Mouse (Mus musculus) limb, embryonic 14.5 days (tissue): ENCODE results near the gene Pmpcb. TPM values are rescaled to one million over a fixed set of nuclear protein-coding genes. Genes with fewer than 3 reads are reported as not detected.
A peak's percentile ranks its signal among the peaks of the same experiment; 100 is the strongest.

Experiments
- ATAC-seq: fragments of 200-750 bp; cut with Nextera tagmentation; 2 replicates; pipeline ENCODE4 v1.8.0; 2017; ENCODE audit warnings: low read depth, moderate number of reproducible peaks, moderate TSS enrichment; ENCODE audit not compliant: low FRiP score
- DNase-seq: peaks from one replicate; pipeline ENCODE4 v3.0.0-alpha.2; 2015; ENCODE audit warnings: low spot score
- H3K27ac ChIP-seq: fragments of 300-500 bp; sonication (generic); replicated peaks from 2 replicates; pipeline ENCODE4 v1.5.1; 2014; ENCODE audit warnings: low read depth, mild to moderate bottlenecking, low read length, moderate library complexity, mixed read lengths
- H3K27me3 ChIP-seq: fragments of 300-500 bp; sonication (generic); 2 replicates; pipeline ENCODE4 v1.6.1; 2014; ENCODE audit warnings: low read length, mixed read lengths; ENCODE audit not compliant: control insufficient read depth, insufficient read depth
- H3K36me3 ChIP-seq: fragments of 300-500 bp; sonication (generic); 2 replicates; pipeline ENCODE4 v1.6.1; 2014; ENCODE audit warnings: mild to moderate bottlenecking, low read length, moderate library complexity, mixed read lengths; ENCODE audit not compliant: control insufficient read depth, insufficient read depth
- H3K4me1 ChIP-seq: fragments of 300-500 bp; sonication (generic); 2 replicates; pipeline ENCODE4 v1.6.1; 2014; ENCODE audit warnings: antibody characterized with exemption, low read length, mixed read lengths; ENCODE audit not compliant: control insufficient read depth, insufficient read depth
- H3K4me2 ChIP-seq: fragments of 300-500 bp; sonication (generic); replicated peaks from 2 replicates; pipeline ENCODE4 v1.6.1; 2014; ENCODE audit warnings: low read depth, mild to moderate bottlenecking, low read length, moderate library complexity; ENCODE audit not compliant: severe bottlenecking
- H3K4me3 ChIP-seq: fragments of 300-500 bp; sonication (generic); replicated peaks from 2 replicates; pipeline ENCODE4 v1.5.1; 2014; ENCODE audit warnings: low read length
- H3K9ac ChIP-seq: fragments of 300-500 bp; sonication (generic); 2 replicates; pipeline ENCODE4 v1.6.1; 2014; ENCODE audit warnings: mild to moderate bottlenecking, low read depth, low read length, moderate library complexity; ENCODE audit not compliant: severe bottlenecking
- H3K9me3 ChIP-seq: fragments of 300-500 bp; sonication (generic); 2 replicates; pipeline ENCODE4 v1.6.1; 2016; ENCODE audit warnings: low read length; ENCODE audit not compliant: control insufficient read depth
- POLR2A ChIP-seq: fragments of 200-500 bp; IDR thresholded peaks from 2 replicates; pipeline ENCODE4 v1.8.0; 2012; ENCODE audit warnings: inconsistent platforms, mild to moderate bottlenecking, moderate library complexity, borderline replicate concordance; ENCODE audit not compliant: insufficient read depth, insufficient read length; ENCODE audit errors: extremely low read depth
- WGBS: fragments of 180-500 bp; shearing (Covaris S2); extraction: QIAGEN DNeasy Blood & Tissue Kit; methylation state at CpG from one replicate; pipeline ENCODE4 v1.1.7; 2014; 5-methylcytosine and 5-hydroxymethylcytosine counted together
- polyA plus RNA-seq, 2 experiments: library from polyadenylated mRNA; depleted of rRNA in 1 of 2; stranded (reverse) in 1 of 2; unstranded in 1 of 2; fragments of >200 nt; fragmentation: Nextera tagmentation in 1 of 2; extraction: Ambion mirVana in 1 of 2; gene quantifications; 2 replicates each; pipeline versions ENCODE4 v1.2.1 to v1.2.3; 2012 to 2014

Pmpcb gene
- polyA plus RNA-seq, 2 experiments, result 80.0 to 82.7 TPM

DNA sequence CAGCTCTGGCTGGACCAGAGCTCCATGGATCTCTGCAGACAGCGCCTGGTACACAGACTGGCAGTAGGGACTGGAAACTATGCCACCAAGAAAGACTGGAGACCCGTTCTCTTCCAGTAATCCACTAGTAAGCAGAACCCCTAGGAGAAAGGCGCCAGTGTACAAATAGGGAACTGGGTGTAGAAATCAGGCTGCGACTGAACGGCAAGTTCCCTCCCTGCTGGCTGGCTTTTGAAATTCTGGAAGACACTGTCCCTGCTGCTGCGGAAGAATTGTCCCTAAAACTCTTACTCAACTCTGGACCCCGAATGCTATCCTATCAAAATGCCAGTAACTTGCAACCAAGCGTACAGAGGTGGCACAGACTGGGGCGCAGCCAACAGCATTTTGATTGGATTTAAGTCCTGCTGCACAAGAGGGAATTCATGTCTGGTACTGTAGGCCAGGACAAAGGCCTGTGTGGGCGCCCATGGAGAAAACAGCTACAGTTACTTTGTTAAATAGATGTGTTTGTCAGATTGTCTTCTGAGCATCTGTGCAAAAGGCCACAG, 19.7 kb upstream of the Pmpcb start:
- no peak for TF ChIP-seq POLR2A
- 88% methylated on average over 10 of the region's 10 CpGs for WGBS
- Histone ChIP-seq H3K4me1 (no peaks in the 10 kb centered on the region), H3K27ac (no peak overlapping the region), H3K36me3 (no peaks in the 10 kb centered on the region), H3K4me2 (no peak overlapping the region), H3K9ac (no peak overlapping the region), H3K27me3 (no peaks in the 10 kb centered on the region), H3K9me3 (no peaks in the 10 kb centered on the region), H3K4me3 (no peak overlapping the region)
- DNase-seq (no peak), ATAC-seq (no peak)

DNA sequence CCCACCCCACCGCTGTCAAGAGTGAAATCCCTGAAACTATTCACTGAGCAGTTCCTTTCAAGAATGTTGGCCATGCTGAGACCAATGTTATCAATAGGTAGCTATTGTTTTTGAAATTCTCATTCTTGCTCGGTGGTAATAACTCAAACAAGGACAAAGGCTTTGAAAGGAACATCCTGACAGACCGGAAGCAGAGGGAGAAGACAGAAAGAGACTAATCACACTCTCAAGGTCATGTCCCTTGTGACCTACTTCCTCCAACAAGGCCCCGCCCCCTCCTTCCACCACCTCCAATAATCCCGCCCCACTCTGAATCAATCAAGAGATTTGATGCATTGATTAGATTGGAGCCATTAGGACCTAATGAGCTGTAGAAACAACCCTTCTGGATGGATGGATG, 18.4 kb upstream of the Pmpcb start:
- DNase-seq (no peak), ATAC-seq (no peak)
- Histone ChIP-seq H3K4me1 (no peaks in the 10 kb centered on the region), H3K36me3 (no peaks in the 10 kb centered on the region), H3K27ac (no peak overlapping the region), H3K4me3 (no peak overlapping the region), H3K4me2 (no peak overlapping the region), H3K27me3 (no peaks in the 10 kb centered on the region), H3K9ac (no peak overlapping the region), H3K9me3 (no peaks in the 10 kb centered on the region)
- WGBS, result 87% methylated on average over 5 of the region's 5 CpGs
- no peak for TF ChIP-seq POLR2A

DNA sequence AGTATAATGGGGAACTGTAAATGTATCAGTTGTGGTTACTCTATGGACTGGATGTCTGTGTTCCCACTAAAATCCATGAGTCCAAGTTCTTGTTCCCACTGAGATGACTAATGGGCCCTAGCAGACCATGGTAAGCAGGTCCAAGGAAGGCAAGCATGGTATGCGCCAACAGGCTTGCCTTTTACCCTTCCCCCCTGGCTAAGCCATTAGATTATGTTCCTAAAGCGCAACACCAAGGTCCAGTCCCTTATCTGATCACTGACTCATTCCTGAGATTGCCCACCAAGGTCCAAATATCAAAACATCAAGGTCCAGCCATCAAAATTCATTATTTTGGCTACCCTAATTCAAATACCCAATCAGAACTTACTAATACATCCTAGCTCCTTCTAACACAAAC, 17.7 kb upstream of the Pmpcb start:
- no peak for ATAC-seq
- 97% methylated on average over 2 of the region's 2 CpGs for WGBS
- Histone ChIP-seq H3K36me3 (no peaks in the 10 kb centered on the region), H3K4me1 (0 out of 2 replicates have a peak, but pooled peaks cover under 1% of the 10 kb centered on the region), H3K9ac (no peak overlapping the region), H3K27ac (no peak overlapping the region), H3K4me3 (no peak overlapping the region), H3K27me3 (no peaks in the 10 kb centered on the region), H3K4me2 (no peak overlapping the region), H3K9me3 (no peaks in the 10 kb centered on the region)
- no peak for TF ChIP-seq POLR2A
- no peak for DNase-seq

DNA sequence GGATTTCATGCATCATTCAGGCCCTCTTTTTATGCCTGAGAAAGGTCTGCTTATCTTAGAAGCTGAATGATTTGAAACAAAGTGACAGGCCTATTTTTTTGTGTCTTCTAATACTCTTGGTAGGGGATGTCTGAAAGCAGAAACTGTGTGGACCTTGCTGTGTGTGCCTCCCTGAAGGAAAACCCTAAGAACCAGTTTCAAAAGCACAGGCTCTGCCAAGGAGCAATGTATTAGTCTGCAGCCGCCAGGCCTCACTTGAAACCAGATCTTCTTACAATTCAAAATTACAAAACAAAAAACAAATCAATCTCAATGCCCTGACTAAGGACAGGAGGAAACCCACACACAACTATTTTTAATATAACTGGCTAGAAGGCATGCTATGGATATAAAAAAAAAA, 12.5 kb upstream of the Pmpcb start:
- Histone ChIP-seq H3K4me1 (peaks cover 8% of the 10 kb centered on the region; the same call in 1 of the 2 replicates), H3K9ac (no peak overlapping the region), H3K4me3 (no peak overlapping the region), H3K9me3 (no peaks in the 10 kb centered on the region), H3K4me2 (no peak overlapping the region), H3K27ac (peak overlapping the region; percentile 77), H3K27me3 (no peaks in the 10 kb centered on the region), H3K36me3 (no peaks in the 10 kb centered on the region)
- no peak for TF ChIP-seq POLR2A
- ATAC-seq (no peak), DNase-seq (no peak)
- 32% methylated on average over 1 of the region's 1 CpGs for WGBS

DNA sequence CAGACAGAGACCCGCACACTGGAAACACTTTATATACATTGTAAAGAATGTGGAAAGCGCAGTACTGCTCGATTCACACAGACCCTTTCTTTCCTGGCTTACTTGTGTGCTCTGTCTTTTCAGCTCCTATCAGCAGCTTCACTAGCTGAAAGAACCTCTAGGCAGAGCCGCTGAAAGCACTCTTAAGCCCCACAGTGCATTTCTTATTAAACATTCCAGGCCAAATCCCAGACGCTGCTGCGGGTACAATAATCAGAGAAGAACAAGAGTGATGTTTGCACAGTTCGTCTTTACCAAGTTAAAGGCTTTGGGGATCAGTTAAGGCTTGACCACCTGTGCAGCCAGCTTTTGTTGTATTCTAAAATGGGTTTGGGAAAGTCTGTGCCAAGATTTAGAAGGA, 12.1 kb upstream of the Pmpcb start:
- DNase-seq (peak; percentile 30), ATAC-seq (0 out of 2 replicates have a peak, but pooled peaks have one; percentile 55)
- WGBS, result 30% methylated on average over 7 of the region's 7 CpGs
- H3K27me3 ChIP-seq, result no peaks in the 10 kb centered on the region
- no peak overlapping the region for H3K4me3 ChIP-seq
- H3K27ac ChIP-seq, result peak overlapping the region; percentile 77
- no peak overlapping the region for H3K4me2 ChIP-seq
- no peaks in the 10 kb centered on the region for H3K9me3 ChIP-seq
- no peaks in the 10 kb centered on the region for H3K36me3 ChIP-seq
- no peak overlapping the region for H3K9ac ChIP-seq
- TF ChIP-seq POLR2A, result no peak
- H3K4me1 ChIP-seq, result peaks cover 8% of the 10 kb centered on the region; the same call in 1 of the 2 replicates
